Mouse (Mus musculus): ENCODE data around the gene Foxo3.

- TF ChIP-seq CTCF (IDR thresholded peaks at IDR 0.05; ENCODE audit: extremely low read depth, insufficient read depth, low read length) (no peak), POLR2A (IDR thresholded peaks at IDR 0.05; ENCODE audit: extremely low read depth, insufficient read depth, low read length) (no peak)
Observed at GRCm38 (mm10) chr10:42188091-42188490, 88.5 kb downstream of the Foxo3 start.

All from cortical plate, adult 2 months (tissue).